Mouse (Mus musculus) myocyte (in vitro differentiated cells): ENCODE measurements around the gene Gabrb1. TPM values are rescaled to one million over a fixed set of nuclear protein-coding genes. Genes with fewer than 3 reads are reported as not detected.
A peak's percentile ranks its signal among the peaks of the same experiment; 100 is the strongest.

Source experiments
- H3K27me3 ChIP-seq: one replicate; pipeline ENCODE4 v1.6.1; 2011; ENCODE audit not compliant: control insufficient read depth, insufficient read depth, insufficient read length
- H3K36me3 ChIP-seq: one replicate; pipeline ENCODE4 v1.6.1; 2011; ENCODE audit not compliant: control insufficient read depth, insufficient read depth
- H3K4me2 ChIP-seq: one replicate; pipeline ENCODE4 v1.6.1; 2011; ENCODE audit warnings: low read depth, control low read depth
- H3K4me3 ChIP-seq: one replicate; pipeline ENCODE4 v1.5.1; 2011; ENCODE audit warnings: mild to moderate bottlenecking, control low read depth, moderate library complexity
- H3K79me2 ChIP-seq: one replicate; pipeline ENCODE4 v1.6.1; 2011; ENCODE audit not compliant: control insufficient read depth, insufficient read depth
- H3ac ChIP-seq: one replicate; pipeline ENCODE4 v1.6.1; 2011; ENCODE audit not compliant: control insufficient read depth, insufficient read length
- CEBPB ChIP-seq: IDR thresholded peaks from 2 replicates; pipeline ENCODE4 v1.6.1; 2011; ENCODE audit warnings: mild to moderate bottlenecking, moderate library complexity; ENCODE audit not compliant: poor library complexity, insufficient read depth, severe bottlenecking
- E2F4 ChIP-seq: IDR thresholded peaks from one replicate; pipeline ENCODE4 v1.6.1; 2011; ENCODE audit warnings: mild to moderate bottlenecking, control low read depth, moderate library complexity; ENCODE audit not compliant: insufficient read depth
- MAX ChIP-seq: IDR thresholded peaks from one replicate; pipeline ENCODE4 v1.6.1; 2011; ENCODE audit warnings: low read depth, mild to moderate bottlenecking, control low read depth
- MYOD1 ChIP-seq, 3 experiments: IDR thresholded peaks; one replicate each; pipeline ENCODE4 v1.6.1; 2011; ENCODE audit warnings: control low read depth in 2 of 3, low read depth in 2 of 3, mild to moderate bottlenecking in 2 of 3, moderate library complexity in 1 of 3; ENCODE audit not compliant: insufficient read length in 2 of 3, control insufficient read depth in 1 of 3
- MYOG ChIP-seq, 3 experiments: IDR thresholded peaks; one replicate each; pipeline ENCODE4 v1.6.1; 2011; ENCODE audit warnings: control low read depth in 2 of 3, low read depth in 2 of 3, mild to moderate bottlenecking in 2 of 3; ENCODE audit not compliant: insufficient read length in 2 of 3, control insufficient read depth in 1 of 3, insufficient read depth in 1 of 3
- POLR2A ChIP-seq: IDR thresholded peaks from one replicate; pipeline ENCODE4 v1.6.1; 2011; ENCODE audit warnings: low read depth, mild to moderate bottlenecking, control low read depth, moderate library complexity; ENCODE audit not compliant: insufficient read length
- POLR2AphosphoS2 ChIP-seq: IDR thresholded peaks from one replicate; pipeline ENCODE4 v1.6.1; 2011; ENCODE audit warnings: low read depth, control low read depth; ENCODE audit not compliant: insufficient read length
- REST ChIP-seq: IDR thresholded peaks from one replicate; pipeline ENCODE4 v1.6.1; 2011; ENCODE audit warnings: mild to moderate bottlenecking, control low read depth, moderate library complexity; ENCODE audit not compliant: insufficient read depth, insufficient read length
- SRF ChIP-seq: IDR thresholded peaks from one replicate; pipeline ENCODE4 v1.6.1; 2011; ENCODE audit warnings: low read depth; ENCODE audit not compliant: control insufficient read depth, insufficient read length
- TCF12 ChIP-seq: IDR thresholded peaks from one replicate; pipeline ENCODE4 v1.6.1; 2011; ENCODE audit warnings: mild to moderate bottlenecking, control low read depth; ENCODE audit not compliant: poor library complexity, insufficient read depth, severe bottlenecking
- TCF3 ChIP-seq: IDR thresholded peaks from one replicate; pipeline ENCODE4 v1.6.1; 2011; ENCODE audit warnings: low read depth, control low read depth; ENCODE audit not compliant: insufficient read length
- USF1 ChIP-seq: IDR thresholded peaks from one replicate; pipeline ENCODE4 v1.6.1; 2011; ENCODE audit warnings: low read depth, mild to moderate bottlenecking, control low read depth, moderate library complexity
- polyA plus RNA-seq: library from polyadenylated mRNA; unstranded; fragments of >200 nt; fragmentation: generic; extraction: Trizol; gene quantifications from one replicate; pipeline ENCODE4 v1.2.1, GENCODE M21; 2012; ENCODE audit warnings: missing spikeins

The Gabrb1 gene
- polyA plus RNA-seq, 1 experiment = 0.01 TPM

DNA sequence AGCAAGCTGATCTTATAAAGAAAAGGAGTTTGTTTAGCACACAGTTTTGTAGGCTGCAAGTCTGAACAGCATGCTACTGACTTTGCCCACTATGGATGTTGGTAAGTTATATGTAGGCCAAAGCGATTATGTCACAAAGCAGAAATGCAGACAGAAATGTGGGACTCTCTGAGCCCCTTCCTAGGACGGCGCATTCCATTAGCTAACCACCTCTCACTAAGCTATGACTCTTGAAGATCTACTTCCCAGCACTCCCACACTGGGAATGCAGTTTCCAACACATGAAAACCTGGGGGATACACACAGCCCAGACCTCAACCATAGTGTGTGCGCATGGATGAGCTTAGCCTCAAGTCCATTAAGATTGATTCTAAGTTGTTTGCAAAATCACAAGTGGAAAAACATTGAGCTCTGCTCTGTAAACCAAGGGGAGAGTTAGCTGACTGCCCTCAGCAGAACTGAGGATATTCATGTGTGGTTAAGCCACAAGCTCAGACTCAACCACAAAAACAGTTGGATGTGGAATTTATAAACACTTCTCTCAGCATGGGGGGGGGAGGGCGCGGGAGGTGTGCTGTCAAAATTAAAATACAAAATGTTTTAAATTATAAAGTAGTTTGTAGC is 464.6 kb downstream of the Gabrb1 start:
- no peak overlapping the region for H3K4me3 ChIP-seq
- H3K4me2 ChIP-seq = peak overlapping the region; percentile 50
- H3K36me3 ChIP-seq = no peaks in the 10 kb centered on the region
- H3K79me2 ChIP-seq = no peaks in the 10 kb centered on the region
- H3K27me3 ChIP-seq = no peaks in the 10 kb centered on the region
- no peak for TF ChIP-seq TCF3
- no peak for TF ChIP-seq TCF12
- TF ChIP-seq REST = no peak
- TF ChIP-seq E2F4 = no peak
- no peak for TF ChIP-seq MYOD1 (IDR thresholded peaks at IDR 0.05; ENCODE audit: control insufficient read depth in 1 of 3, insufficient read length in 2 of 3, low read depth in 2 of 3)
- TF ChIP-seq USF1 = no peak
- TF ChIP-seq MAX = no peak
- TF ChIP-seq MYOG (IDR thresholded peaks at IDR 0.05; ENCODE audit: control insufficient read depth in 1 of 3, insufficient read depth in 1 of 3, insufficient read length in 2 of 3, low read depth in 2 of 3) = no peak
- TF ChIP-seq POLR2AphosphoS2 = no peak
- TF ChIP-seq CEBPB = no peak
- TF ChIP-seq POLR2A = no peak
- no peak for TF ChIP-seq SRF
- H3ac ChIP-seq = no peak overlapping the region

DNA sequence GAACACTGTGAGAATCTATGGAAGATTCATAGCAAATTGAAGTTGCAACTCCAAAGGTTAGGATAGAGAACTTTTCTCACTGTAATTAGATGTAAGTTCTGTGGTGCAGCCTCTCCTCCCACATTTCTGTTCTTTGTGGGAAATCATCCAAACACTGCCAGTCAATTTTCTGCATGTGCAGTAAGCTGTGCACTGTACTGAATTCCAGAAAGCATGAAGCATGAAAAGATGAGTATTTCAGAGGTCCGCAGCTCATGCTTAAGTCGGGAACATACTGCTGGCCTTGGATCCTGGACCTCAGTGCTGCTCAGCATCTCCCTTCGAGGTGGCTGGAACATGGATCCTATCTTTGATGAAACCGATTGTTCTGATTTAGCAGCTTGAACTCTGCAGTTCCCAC is 468.8 kb downstream of the Gabrb1 start:
- Histone ChIP-seq H3K4me3 (no peak overlapping the region), H3K79me2 (no peaks in the 10 kb centered on the region)

DNA sequence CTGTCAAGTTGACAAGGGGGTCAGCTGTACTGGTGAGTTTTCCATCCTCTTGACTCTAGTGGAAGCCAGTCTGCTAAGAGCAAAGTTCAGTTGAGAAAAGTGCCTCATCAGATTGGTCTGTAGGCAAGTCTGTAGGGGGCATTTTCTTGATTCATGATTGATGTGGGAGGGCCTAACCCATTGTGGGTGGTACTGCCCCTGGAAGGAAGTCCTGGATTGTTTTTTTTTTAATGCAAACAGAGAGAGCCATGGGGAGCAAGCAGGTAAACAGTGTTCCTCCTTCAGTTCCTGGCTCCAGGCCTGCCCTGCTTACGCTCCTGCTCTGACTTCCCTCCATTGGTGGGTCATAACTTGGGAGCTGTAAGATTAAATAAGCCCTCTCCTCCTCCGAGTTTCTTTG is 476.0 kb downstream of the Gabrb1 start:
- no peak for TF ChIP-seq SRF
- TF ChIP-seq MYOG (IDR thresholded peaks at IDR 0.05; ENCODE audit: control insufficient read depth in 1 of 3, insufficient read depth in 1 of 3, insufficient read length in 2 of 3, low read depth in 2 of 3) = no peak
- TF ChIP-seq POLR2A = no peak
- TF ChIP-seq MAX = no peak
- no peak for TF ChIP-seq CEBPB
- TF ChIP-seq USF1 = no peak
- no peak for TF ChIP-seq MYOD1 (IDR thresholded peaks at IDR 0.05; ENCODE audit: control insufficient read depth in 1 of 3, insufficient read length in 2 of 3, low read depth in 2 of 3)
- TF ChIP-seq TCF12 = no peak
- TF ChIP-seq POLR2AphosphoS2 = no peak
- no peak for TF ChIP-seq E2F4
- no peak for TF ChIP-seq TCF3
- TF ChIP-seq REST = no peak

More for the DNA sequence above, 468.8 kb downstream of the Gabrb1 start:
- no peak overlapping the region for H3ac ChIP-seq
- TF ChIP-seq POLR2AphosphoS2 = no peak
- TF ChIP-seq MYOD1 (IDR thresholded peaks at IDR 0.05; ENCODE audit: control insufficient read depth in 1 of 3, insufficient read length in 2 of 3, low read depth in 2 of 3) = no peak
- TF ChIP-seq E2F4 = no peak
- no peak for TF ChIP-seq MAX
- TF ChIP-seq REST = no peak
- TF ChIP-seq TCF3 = no peak
- no peak for TF ChIP-seq USF1
- TF ChIP-seq SRF = no peak
- peaks cover 4% of the 10 kb centered on the region for H3K27me3 ChIP-seq
- H3K36me3 ChIP-seq = no peaks in the 10 kb centered on the region
- no peak overlapping the region for H3K4me2 ChIP-seq

DNA sequence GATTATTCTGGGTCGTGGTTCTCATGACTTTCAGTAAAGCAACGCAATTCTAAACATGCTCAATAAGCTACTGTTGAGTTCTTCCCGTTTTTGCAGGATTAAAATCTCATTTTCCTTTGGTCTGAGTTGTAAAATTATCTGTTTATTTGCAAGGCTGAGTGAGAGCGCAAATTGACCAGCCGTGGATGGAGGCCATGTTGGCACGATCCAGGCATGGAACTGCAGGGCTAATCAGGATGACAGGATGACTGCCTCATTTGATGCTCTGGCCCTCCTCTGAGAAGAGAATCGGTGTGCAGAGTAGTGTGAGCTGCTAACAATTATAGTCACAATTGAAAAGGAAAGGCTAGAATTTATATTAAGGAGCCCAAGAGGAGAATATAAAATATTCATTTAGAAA is 480.3 kb downstream of the Gabrb1 start:
- Histone ChIP-seq H3K27me3 (no peaks in the 10 kb centered on the region), H3K36me3 (no peaks in the 10 kb centered on the region), H3K4me2 (peak overlapping the region; percentile 22), H3K79me2 (no peaks in the 10 kb centered on the region), H3K4me3 (no peak overlapping the region), H3ac (no peak overlapping the region)
- no peak for TF ChIP-seq POLR2A
- no peak for TF ChIP-seq SRF
- TF ChIP-seq MYOD1 (IDR thresholded peaks at IDR 0.05; ENCODE audit: control insufficient read depth in 1 of 3, insufficient read length in 2 of 3, low read depth in 2 of 3) = no peak
- TF ChIP-seq CEBPB = no peak
- TF ChIP-seq POLR2AphosphoS2 = no peak
- TF ChIP-seq TCF3 = no peak
- TF ChIP-seq REST = no peak
- no peak for TF ChIP-seq E2F4

More for the DNA sequence above, 476.0 kb downstream of the Gabrb1 start:
- Histone ChIP-seq H3K4me3 (no peak overlapping the region), H3K79me2 (no peaks in the 10 kb centered on the region), H3K27me3 (peaks cover 5% of the 10 kb centered on the region), H3K4me2 (no peak overlapping the region), H3K36me3 (no peaks in the 10 kb centered on the region), H3ac (no peak overlapping the region)

DNA sequence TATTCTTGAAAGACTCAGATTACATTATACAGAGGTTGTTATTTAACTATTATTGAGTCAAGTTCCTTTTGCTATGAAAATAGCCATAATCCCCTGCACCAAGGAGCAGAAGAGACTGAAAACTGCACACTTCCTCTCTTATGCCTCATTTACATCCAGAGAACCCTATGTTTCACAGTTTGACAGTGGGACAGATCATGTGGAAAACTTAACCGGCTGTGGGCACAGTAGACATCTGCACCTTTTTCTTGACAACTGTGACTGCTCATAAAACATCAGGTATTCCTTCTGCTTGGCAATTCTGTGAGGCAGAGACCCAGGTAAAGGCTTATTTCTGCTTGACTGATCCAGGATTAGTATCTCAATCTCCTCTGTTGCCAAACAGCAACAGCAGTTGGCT is 481.7 kb downstream of the Gabrb1 start:
- no peak for TF ChIP-seq POLR2A
- no peak for TF ChIP-seq MAX
- TF ChIP-seq CEBPB = no peak
- no peak for TF ChIP-seq REST
- no peak for TF ChIP-seq USF1
- no peak for TF ChIP-seq E2F4
- TF ChIP-seq TCF3 = no peak
- no peak for TF ChIP-seq MYOG (IDR thresholded peaks at IDR 0.05; ENCODE audit: control insufficient read depth in 1 of 3, insufficient read depth in 1 of 3, insufficient read length in 2 of 3, low read depth in 2 of 3)
- no peak for TF ChIP-seq SRF
- TF ChIP-seq MYOD1 (IDR thresholded peaks at IDR 0.05; ENCODE audit: control insufficient read depth in 1 of 3, insufficient read length in 2 of 3, low read depth in 2 of 3) = no peak
- TF ChIP-seq TCF12 = no peak
- TF ChIP-seq POLR2AphosphoS2 = no peak
- Histone ChIP-seq H3K4me3 (no peak overlapping the region), H3K27me3 (no peaks in the 10 kb centered on the region), H3ac (no peak overlapping the region), H3K79me2 (no peaks in the 10 kb centered on the region), H3K4me2 (no peak overlapping the region), H3K36me3 (no peaks in the 10 kb centered on the region)
